Mouse (Mus musculus) brain, embryonic 18.5 days (tissue): ENCODE results near the gene Atp8a2.
"Not testable (repeated sequence)": the region's sequence is repeated elsewhere in the genome, so short reads cannot be mapped to it uniquely, and the experiment has no call there.

Source experiments
- DNase-seq: peaks from one replicate; pipeline ENCODE4 v3.0.0-alpha.2; 2012; ENCODE audit warnings: low read depth, low spot score

Gene Atp8a2

GRCm38 (mm10) chr14:59783348-59784341 lies 413.3 kb downstream of the Atp8a2 start:
- DNase-seq, result no peak

GRCm38 (mm10) chr14:59780391-59780790 lies 416.6 kb downstream of the Atp8a2 start:
- DNase-seq, result no peak

- no peak for DNase-seq
Observed at GRCm38 (mm10) chr14:59762227-59762626, 434.8 kb downstream of the Atp8a2 start.

- no peak for DNase-seq
Observed at GRCm38 (mm10) chr14:59759900-59760493, 437.0 kb downstream of the Atp8a2 start.

- no peak for DNase-seq
Observed at GRCm38 (mm10) chr14:59759196-59759839, 437.7 kb downstream of the Atp8a2 start.

- DNase-seq, result no peak
Observed at GRCm38 (mm10) chr14:59752401-59752800, 444.6 kb downstream of the Atp8a2 start.

- no peak for DNase-seq
Observed at GRCm38 (mm10) chr14:59750005-59750404, 447.0 kb downstream of the Atp8a2 start.

- no peak for DNase-seq
Observed at GRCm38 (mm10) chr14:59745676-59746075, 451.3 kb downstream of the Atp8a2 start.

GRCm38 (mm10) chr14:59741752-59742151 lies 455.2 kb downstream of the Atp8a2 start:
- DNase-seq, result no peak

- DNase-seq, result no peak
Observed at GRCm38 (mm10) chr14:59739446-59739845, 457.5 kb downstream of the Atp8a2 start.

- no peak for DNase-seq
Observed at GRCm38 (mm10) chr14:59737734-59738294, 459.2 kb downstream of the Atp8a2 start.

GRCm38 (mm10) chr14:59736861-59737700 lies 459.9 kb downstream of the Atp8a2 start:
- DNase-seq, result peak; percentile 66

- DNase-seq, result no peak
Observed at GRCm38 (mm10) chr14:59730043-59730390, 467.0 kb downstream of the Atp8a2 start.

GRCm38 (mm10) chr14:59729298-59730042 lies 467.5 kb downstream of the Atp8a2 start:
- no peak for DNase-seq

GRCm38 (mm10) chr14:59727016-59727415 lies 470.0 kb downstream of the Atp8a2 start:
- DNase-seq, result no peak

- no peak for DNase-seq
Observed at GRCm38 (mm10) chr14:59723163-59723562, 473.8 kb downstream of the Atp8a2 start.

GRCm38 (mm10) chr14:59721957-59722356 lies 475.0 kb downstream of the Atp8a2 start:
- DNase-seq, result no peak

- DNase-seq, result no peak
Observed at GRCm38 (mm10) chr14:59721356-59721755, 475.6 kb downstream of the Atp8a2 start.

- no peak for DNase-seq
Observed at GRCm38 (mm10) chr14:59720386-59720785, 476.6 kb downstream of the Atp8a2 start.

- DNase-seq, result not testable (repeated sequence)
Observed at GRCm38 (mm10) chr14:59716443-59717085, 480.4 kb downstream of the Atp8a2 start.
